Mouse (Mus musculus) lung, adult 2 months (tissue): ENCODE data around the gene Pip5k1b.

Experiments
- CTCF ChIP-seq: fragments of 200-500 bp; IDR thresholded peaks from 2 replicates; pipeline ENCODE4 v1.5.1; 2011; ENCODE audit warnings: mild to moderate bottlenecking, low read length, control low read depth; ENCODE audit not compliant: insufficient read depth
- POLR2A ChIP-seq: fragments of 200-500 bp; IDR thresholded peaks from 2 replicates; pipeline ENCODE4 v1.6.1; 2011; ENCODE audit warnings: low read depth, mild to moderate bottlenecking, control low read depth, low read length, borderline replicate concordance; ENCODE audit errors: extremely low read depth

DNA sequence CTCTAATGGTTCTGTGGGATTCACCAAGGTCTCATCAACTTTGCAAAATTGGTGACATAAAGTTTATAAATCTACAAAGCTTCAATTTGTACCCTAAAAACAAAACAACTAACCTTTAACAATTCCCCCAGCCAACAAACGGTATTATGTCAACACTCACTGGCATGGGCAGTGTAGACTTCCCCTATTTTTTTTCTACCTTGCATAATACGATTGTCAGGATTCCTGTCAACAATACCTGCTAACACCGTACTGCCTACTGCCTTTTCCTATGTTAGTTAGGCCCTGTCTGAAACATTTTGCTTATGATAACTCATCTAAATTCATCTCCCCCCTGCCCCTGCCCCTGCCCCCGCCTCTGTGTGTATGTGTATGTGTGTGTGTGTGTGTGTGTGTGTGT lies 61.8 kb downstream of the Pip5k1b start:
- TF ChIP-seq POLR2A (no peak), CTCF (no peak)
